Mouse (Mus musculus) embryonic stem cell, embryonic (primary cell): ENCODE measurements around the gene Dock6.

Source experiments
- CTCF ChIA-PET, 4 experiments: fragments of 300-600 bp in 2 of 4; fragments of 350-600 bp in 2 of 4; sonication (Branson Sonifier 250); formaldehyde crosslinking; loops; one replicate each; lab custom pipeline; 2022; ENCODE audit warnings: inconsistent platforms in 2 of 4; lab: Charles Lee
- POLR2A ChIA-PET, 4 experiments: fragments of 300-600 bp in 2 of 4; fragments of 350-600 bp in 2 of 4; sonication (Branson Sonifier 250); formaldehyde crosslinking; loops; one replicate each; lab custom pipeline; 2022; ENCODE audit warnings: antibody characterized with exemption in 4 of 4, inconsistent platforms in 1 of 4; lab: Charles Lee

The Dock6 gene

GRCm38 (mm10) chr9:21803986-21804644 lies 48.3 kb downstream of the Dock6 start:
- CTCF ChIA-PET, result interaction anchor here (0.5 to 3.3 kb wide), 109 partner anchors 9 to 800 kb away, joined by 3 to 35 read pairs (median 4); partner anchors contain the start of genes Ldlr (in 3 of the 4), Spc24 (in 2 of the 4), Angptl8 (in 1 of the 4) and Carm1 (in 1 of the 4)
- POLR2A ChIA-PET, result interaction anchor here (0.6 to 49.8 kb wide), 56 partner anchors 8 to 258 kb away, joined by 3 to 1056 read pairs (median 4); partner anchors contain the start of genes Ldlr (in 3 of the 4), Spc24 (in 3 of the 4), Angptl8 (in 1 of the 4) and Carm1 (in 1 of the 4)

DNA sequence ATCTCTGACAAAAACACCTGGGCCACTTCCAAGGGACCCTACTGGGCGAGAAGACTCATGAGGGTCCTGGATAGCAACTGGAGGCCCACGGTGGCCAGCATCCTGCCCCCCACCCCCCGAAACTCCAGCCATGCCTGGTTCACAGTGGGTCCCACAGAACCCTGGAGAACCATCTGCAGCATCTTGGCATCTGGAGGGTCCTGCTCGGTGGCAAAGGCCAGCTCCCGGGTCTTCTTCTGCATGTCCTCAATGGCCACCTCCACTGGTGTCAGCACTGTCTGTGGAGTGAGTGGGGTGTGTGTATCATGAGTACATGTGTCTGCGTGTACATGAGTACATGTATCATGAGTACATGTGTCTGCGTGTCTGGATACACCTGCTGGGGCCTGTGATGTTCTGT lies 50.8 kb downstream of the Dock6 start:
- POLR2A ChIA-PET, result interaction anchor here in 2 of 4 experiments (1.1 to 49.8 kb wide), 8 partner anchors 14 to 78 kb away, joined by 3 to 1056 read pairs (median 18); partner anchors contain the start of genes Ldlr (in 1 of the 2) and Spc24 (in 1 of the 2)

GRCm38 (mm10) chr9:21801121-21801520 lies 51.3 kb downstream of the Dock6 start:
- ChIA-PET POLR2A (interaction anchor here in 3 of 4 experiments (0.8 to 49.8 kb wide), 13 partner anchors 8 to 172 kb away, joined by 3 to 1056 read pairs (median 7); partner anchors contain the start of genes Spc24 (in 2 of the 3) and Ldlr (in 1 of the 3)), CTCF (no interaction called here)

More for the DNA sequence above, 50.8 kb downstream of the Dock6 start:
- CTCF ChIA-PET, result interaction anchor here in 2 of 4 experiments (0.7 to 2.1 kb wide), 2 partner anchors 77 to 174 kb away, joined by 3 to 6 read pairs; no protein-coding TSS in a partner anchor

- ChIA-PET CTCF (interaction anchor here in 3 of 4 experiments (0.6 to 2.6 kb wide), 9 partner anchors 11 to 299 kb away, joined by 3 to 8 read pairs (median 4); partner anchors contain the start of gene Spc24 (in 1 of the 3)), POLR2A (interaction anchor here (0.5 to 49.8 kb wide), 61 partner anchors 7 to 534 kb away, joined by 3 to 1056 read pairs (median 4); partner anchors contain the start of genes Ccdc159 (in 3 of the 4), Ldlr (in 3 of the 4), Tmem205 (in 3 of the 4) and Rab3d (in 2 of the 4))
Measured at GRCm38 (mm10) chr9:21799010-21799350, 53.5 kb downstream of the Dock6 start.

DNA sequence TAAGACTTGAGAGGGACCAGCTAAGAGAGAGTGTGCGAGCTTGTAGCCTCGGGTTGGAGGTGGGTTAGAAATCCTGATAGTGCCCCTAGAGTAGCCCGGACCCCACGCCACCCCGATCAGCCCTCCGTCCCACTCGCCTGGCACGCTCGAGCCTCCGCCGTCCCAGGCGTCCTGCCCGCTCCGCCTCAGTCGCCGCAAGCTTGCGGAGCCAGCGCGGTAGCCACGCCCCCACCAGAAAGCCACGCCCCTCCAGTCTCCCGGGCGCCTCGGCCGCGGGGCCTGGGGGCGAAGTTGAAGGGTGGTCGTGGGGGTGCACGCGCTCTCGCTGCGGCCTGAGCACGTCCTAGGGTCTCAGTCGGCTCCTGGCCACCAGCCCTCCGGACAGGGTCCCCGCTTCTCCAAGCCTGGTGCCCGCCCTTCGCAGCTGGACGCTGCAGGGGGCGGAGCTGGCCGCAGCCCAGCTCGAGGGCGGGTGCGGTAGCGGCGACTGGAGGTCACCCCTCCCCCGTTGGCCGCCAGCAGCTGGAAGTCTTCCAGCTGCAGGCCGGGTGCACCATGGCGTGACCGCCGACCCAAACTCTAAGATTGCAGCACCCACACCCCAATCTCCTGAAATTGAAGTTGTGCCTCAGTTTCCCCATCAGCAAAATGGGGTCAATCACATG lies 54.0 kb downstream of the Dock6 start, which contains the start of gene Kank2:
Gene Kank2 (minus strand): TSS at position 400 of the 665 bp plus-strand sequence.
- ChIA-PET CTCF (interaction anchor here in 3 of 4 experiments (0.6 to 2.6 kb wide), 10 partner anchors 11 to 300 kb away, joined by 3 to 8 read pairs (median 4); partner anchors contain the start of gene Spc24 (in 1 of the 3)), POLR2A (interaction anchor here (0.6 to 49.8 kb wide), 65 partner anchors 7 to 534 kb away, joined by 3 to 1056 read pairs (median 4); partner anchors contain the start of genes Ccdc159 (in 3 of the 4), Ldlr (in 3 of the 4), Tmem205 (in 3 of the 4) and Rab3d (in 2 of the 4))

DNA sequence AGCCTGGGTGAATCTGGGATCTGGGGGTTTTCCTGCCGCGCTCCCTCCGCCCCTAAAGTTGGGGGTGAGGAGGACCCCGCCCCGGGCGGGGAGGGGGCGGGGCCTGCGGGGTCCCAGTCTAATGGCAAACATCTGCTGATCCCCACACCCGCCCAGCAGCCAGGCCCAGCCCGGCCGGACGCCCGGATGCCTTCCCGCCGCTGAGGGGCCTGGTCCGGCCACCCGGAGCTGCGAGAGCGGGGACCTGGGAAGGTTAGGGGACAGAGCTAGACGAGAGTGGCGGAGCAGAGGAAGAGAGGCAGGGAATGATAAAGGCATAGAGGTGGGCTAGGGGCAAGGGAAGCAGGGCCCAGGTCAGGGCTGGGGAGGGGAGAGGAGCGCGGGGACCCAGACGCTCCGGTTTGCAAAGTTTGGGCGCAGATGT lies 54.5 kb downstream of the Dock6 start:
- POLR2A ChIA-PET, result interaction anchor here (0.5 to 49.8 kb wide), 55 partner anchors 8 to 533 kb away, joined by 3 to 1056 read pairs (median 4); partner anchors contain the start of genes Ldlr (in 3 of the 4), Ccdc159 (in 2 of the 4), Rab3d (in 2 of the 4) and Spc24 (in 2 of the 4)
- CTCF ChIA-PET, result interaction anchor here in 1 of 4 experiments (1.0 to 2.1 kb wide), 6 partner anchors 10 to 196 kb away, joined by 3 to 7 read pairs (median 4); partner anchors contain the start of gene Spc24

DNA sequence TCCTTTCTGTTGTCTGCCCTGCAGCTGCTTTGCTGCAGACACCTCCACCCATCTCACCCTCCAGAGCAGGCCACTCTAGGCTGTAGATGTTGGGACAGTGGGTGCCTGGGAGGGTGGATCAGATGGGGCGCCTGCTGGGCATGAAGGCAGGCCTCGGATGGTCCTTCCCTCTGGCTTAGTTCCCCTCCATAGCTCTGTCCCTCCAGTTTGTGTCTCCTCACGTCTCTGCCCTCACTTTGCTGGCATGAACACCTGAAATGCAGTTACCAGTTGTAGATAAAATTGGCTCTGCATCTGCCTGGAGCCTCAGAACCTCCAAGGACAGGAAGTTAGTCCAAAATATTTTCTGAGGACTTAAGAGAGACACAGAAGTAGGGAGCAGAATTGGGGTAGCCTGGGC lies 55.5 kb downstream of the Dock6 start:
- ChIA-PET CTCF (interaction anchor here in 1 of 4 experiments (0.6 to 4.9 kb wide), 2 partner anchors 8 to 10 kb away, joined by 3 to 28 read pairs; no protein-coding TSS in a partner anchor), POLR2A (interaction anchor here in 3 of 4 experiments (0.6 to 49.8 kb wide), 12 partner anchors 8 to 73 kb away, joined by 3 to 1056 read pairs (median 25); partner anchors contain the start of genes Spc24 (in 2 of the 3) and Ldlr (in 1 of the 3))

- CTCF ChIA-PET, result interaction anchor here in 2 of 4 experiments (0.6 to 4.9 kb wide), 3 partner anchors 8 to 9 kb away, joined by 3 to 28 read pairs (median 15); no protein-coding TSS in a partner anchor
- POLR2A ChIA-PET, result interaction anchor here in 3 of 4 experiments (0.6 to 49.8 kb wide), 14 partner anchors 7 to 360 kb away, joined by 3 to 1056 read pairs (median 14); partner anchors contain the start of genes Ldlr (in 2 of the 3), Spc24 (in 2 of the 3) and Pigyl (in 1 of the 3)
Measured at GRCm38 (mm10) chr9:21796259-21796658, 56.2 kb downstream of the Dock6 start.

GRCm38 (mm10) chr9:21795579-21795978 lies 56.9 kb downstream of the Dock6 start:
- CTCF ChIA-PET, result interaction anchor here in 3 of 4 experiments (0.8 to 4.9 kb wide), 4 partner anchors 9 to 43 kb away, joined by 3 to 28 read pairs (median 9); no protein-coding TSS in a partner anchor
- POLR2A ChIA-PET, result interaction anchor here in 3 of 4 experiments (0.6 to 49.8 kb wide), 15 partner anchors 8 to 361 kb away, joined by 3 to 1056 read pairs (median 13); partner anchors contain the start of genes Spc24 (in 2 of the 3), Ldlr (in 1 of the 3) and Pigyl (in 1 of the 3)

GRCm38 (mm10) chr9:21794925-21795324 lies 57.5 kb downstream of the Dock6 start:
- CTCF ChIA-PET, result interaction anchor here in 3 of 4 experiments (0.8 to 4.9 kb wide), 5 partner anchors 9 to 42 kb away, joined by 3 to 28 read pairs (median 3); no protein-coding TSS in a partner anchor
- POLR2A ChIA-PET, result interaction anchor here in 3 of 4 experiments (0.8 to 49.8 kb wide), 19 partner anchors 7 to 193 kb away, joined by 3 to 1056 read pairs (median 4); partner anchors contain the start of genes Spc24 (in 2 of the 3) and Ldlr (in 1 of the 3)

DNA sequence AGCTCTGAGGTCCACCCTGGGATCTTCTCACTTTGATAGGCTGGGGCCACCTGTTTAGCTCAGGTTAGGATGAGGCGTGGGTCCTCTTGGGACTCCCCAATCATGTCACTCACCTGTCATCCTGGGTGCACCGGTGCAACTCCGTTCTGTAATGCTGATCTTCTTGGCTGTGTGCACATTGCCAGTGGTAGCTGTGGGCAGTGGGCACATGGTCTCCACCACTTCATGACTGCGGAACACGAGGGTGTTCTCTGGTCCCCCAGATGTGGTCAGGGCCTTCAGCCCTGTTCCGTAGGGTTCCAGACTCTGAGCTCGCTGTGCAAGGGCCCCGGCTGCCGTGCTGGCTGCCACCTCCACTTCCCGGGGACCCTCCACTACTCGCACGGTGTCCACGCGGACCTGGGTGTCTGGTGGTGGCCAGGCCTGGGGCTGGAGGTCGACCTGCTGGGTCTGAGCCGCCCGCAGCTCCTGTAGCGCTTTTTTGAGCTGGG lies 58.0 kb downstream of the Dock6 start:
- ChIA-PET CTCF (interaction anchor here in 3 of 4 experiments (0.5 to 4.9 kb wide), 5 partner anchors 9 to 34 kb away, joined by 3 to 28 read pairs (median 3); no protein-coding TSS in a partner anchor), POLR2A (interaction anchor here in 3 of 4 experiments (0.8 to 49.8 kb wide), 24 partner anchors 7 to 197 kb away, joined by 3 to 1056 read pairs (median 4); partner anchors contain the start of genes Spc24 (in 2 of the 3) and Ldlr (in 1 of the 3))

DNA sequence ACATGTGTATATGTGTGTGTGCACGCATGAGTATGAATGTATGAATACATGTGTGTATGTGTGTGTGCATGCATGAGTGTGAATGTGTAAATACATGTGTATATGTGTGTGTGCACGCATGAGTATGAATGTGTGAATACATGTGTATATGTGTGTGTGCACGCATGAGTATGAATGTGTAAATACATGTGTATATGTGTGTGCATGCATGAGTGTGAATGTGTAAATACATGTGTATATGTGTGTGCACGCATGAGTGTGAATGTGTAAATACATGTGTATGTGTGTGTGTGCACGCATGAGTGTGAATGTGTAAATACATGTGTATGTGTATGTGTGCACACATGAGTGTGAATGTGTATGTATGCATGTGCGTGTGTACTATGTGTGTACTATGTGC lies 58.9 kb downstream of the Dock6 start:
- ChIA-PET POLR2A (interaction anchor here in 3 of 4 experiments (1.0 to 49.8 kb wide), 18 partner anchors 8 to 196 kb away, joined by 3 to 1056 read pairs (median 12); partner anchors contain the start of genes Spc24 (in 2 of the 3) and Ldlr (in 1 of the 3)), CTCF (interaction anchor here in 1 of 4 experiments (4.9 kb wide), 1 partner anchor 12 kb away, joined by 28 read pairs; no protein-coding TSS in a partner anchor)

DNA sequence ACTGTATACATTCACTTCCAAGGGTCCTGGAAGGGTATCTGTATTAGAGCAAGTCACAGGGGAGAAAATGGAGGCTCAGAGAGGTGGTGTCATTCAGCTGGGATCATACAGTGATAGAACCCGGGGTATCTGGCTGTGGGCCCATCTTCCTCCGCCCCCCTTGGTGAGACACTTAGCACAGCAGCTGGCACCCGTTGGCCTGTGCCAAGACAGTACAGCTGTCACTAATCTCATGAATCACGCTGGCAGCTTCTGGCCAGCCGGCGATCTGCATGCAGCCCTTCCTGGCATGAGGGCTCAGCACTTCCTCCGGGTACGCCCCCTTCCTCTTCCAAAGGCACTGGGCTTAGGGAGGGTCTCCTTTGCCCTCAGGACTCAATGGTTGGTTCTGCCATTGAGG lies 59.8 kb downstream of the Dock6 start:
- POLR2A ChIA-PET, result interaction anchor here in 3 of 4 experiments (0.6 to 49.8 kb wide), 11 partner anchors 11 to 134 kb away, joined by 3 to 1056 read pairs (median 6); partner anchors contain the start of genes Spc24 (in 2 of the 3), Ccdc159 (in 1 of the 3) and Ldlr (in 1 of the 3)
- CTCF ChIA-PET, result interaction anchor here in 2 of 4 experiments (0.5 to 4.9 kb wide), 3 partner anchors 12 to 19 kb away, joined by 3 to 28 read pairs (median 5); no protein-coding TSS in a partner anchor

- CTCF ChIA-PET, result interaction anchor here in 2 of 4 experiments (0.6 to 4.9 kb wide), 4 partner anchors 8 to 79 kb away, joined by 3 to 28 read pairs (median 4); no protein-coding TSS in a partner anchor
- POLR2A ChIA-PET, result interaction anchor here in 3 of 4 experiments (0.8 to 49.8 kb wide), 14 partner anchors 10 to 135 kb away, joined by 3 to 1056 read pairs (median 5); partner anchors contain the start of genes Ldlr (in 2 of the 3), Spc24 (in 2 of the 3) and Ccdc159 (in 1 of the 3)
Measured at GRCm38 (mm10) chr9:21791861-21792260, 60.6 kb downstream of the Dock6 start.

DNA sequence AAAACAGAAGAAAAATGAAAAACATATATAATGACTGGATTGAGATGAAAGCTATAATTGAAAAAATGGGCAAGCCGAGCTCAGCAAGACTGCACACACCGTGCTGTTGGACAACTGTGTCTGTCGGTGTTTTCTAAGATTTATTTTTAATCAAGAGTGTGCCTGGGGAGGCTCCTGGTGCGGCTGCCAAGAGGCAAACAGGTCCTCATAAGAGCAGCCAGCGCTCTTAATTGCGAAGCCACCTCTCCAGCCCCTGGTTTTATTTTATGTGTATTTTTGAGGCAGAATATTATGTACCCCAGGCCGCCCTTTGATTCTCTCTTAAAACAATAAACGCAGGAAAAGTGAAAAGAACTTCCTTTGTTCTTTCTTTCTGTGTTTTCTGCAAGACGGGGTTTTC lies 64.2 kb downstream of the Dock6 start:
- POLR2A ChIA-PET, result interaction anchor here (0.6 to 49.8 kb wide), 43 partner anchors 9 to 773 kb away, joined by 3 to 1056 read pairs (median 4); partner anchors contain the start of genes Kank2 (in 4 of the 4), Ldlr (in 3 of the 4), Spc24 (in 2 of the 4) and Cdkn2d (in 1 of the 4)

More for the DNA sequence above, 64.2 kb downstream of the Dock6 start:
- CTCF ChIA-PET, result interaction anchor here in 3 of 4 experiments (0.6 to 5.3 kb wide), 7 partner anchors 10 to 52 kb away, joined by 3 to 27 read pairs (median 4); partner anchors contain the start of genes Spc24 (in 2 of the 3) and Kank2 (in 1 of the 3)
